Mouse (Mus musculus) inflammation-experienced regulatory T-cells, adult 6 months (primary cell): Measurements from ENCODE around the gene Hmgcs2. TPM values are rescaled to one million over a fixed set of nuclear protein-coding genes. Genes with fewer than 3 reads are reported as not detected.
A peak's percentile ranks its signal among the peaks of the same experiment; 100 is the strongest.

Source experiments
- ATAC-seq: one replicate; pipeline ENCODE4 v1.8.0; 2017
- polyA plus RNA-seq, 3 experiments: library from polyadenylated mRNA; unstranded; fragments of 100-300 nt; shearing (Covaris generic); gene quantifications; one replicate each; pipeline ENCODE4 v1.2.1; 2017

Gene Hmgcs2
- polyA plus RNA-seq, 3 experiments from 2014 or later: not detected

DNA sequence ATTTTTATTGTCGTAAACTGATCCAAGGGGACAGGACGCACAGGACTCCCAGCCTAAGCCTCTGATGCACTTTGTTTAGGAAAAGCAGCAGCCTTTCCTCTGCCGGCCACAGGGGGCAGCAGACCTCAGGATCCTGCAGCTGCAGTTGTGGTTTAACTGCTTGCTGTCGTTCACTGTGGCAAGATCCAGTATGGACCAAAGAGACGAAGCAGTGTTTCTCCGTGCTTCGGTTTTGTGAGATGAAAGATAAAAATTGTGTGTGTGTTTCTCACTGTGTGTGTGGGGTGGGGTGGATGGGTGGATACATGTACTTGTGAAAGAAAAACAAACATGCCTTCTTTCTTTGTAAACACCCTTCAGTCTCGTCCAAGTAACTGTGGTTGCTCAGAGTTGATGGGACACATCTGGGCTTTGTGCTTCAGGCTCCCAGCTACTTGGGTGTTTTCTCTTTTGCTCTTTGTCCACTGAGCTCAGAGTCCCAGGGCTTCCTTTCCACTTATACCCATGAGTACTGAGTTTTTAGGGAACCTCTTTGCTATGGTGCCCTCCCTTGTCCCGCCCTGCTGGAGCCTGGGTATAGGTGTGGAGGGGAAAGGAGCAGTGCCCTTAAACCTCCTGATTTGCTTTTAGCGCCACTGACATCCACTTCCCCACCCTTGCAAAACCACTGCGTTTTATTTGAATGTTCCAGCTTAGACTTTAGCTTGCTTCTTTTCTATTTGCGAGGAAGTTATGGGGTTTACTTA lies 871 bp downstream of the Hmgcs2 start:
- ATAC-seq: peak; percentile 85

DNA sequence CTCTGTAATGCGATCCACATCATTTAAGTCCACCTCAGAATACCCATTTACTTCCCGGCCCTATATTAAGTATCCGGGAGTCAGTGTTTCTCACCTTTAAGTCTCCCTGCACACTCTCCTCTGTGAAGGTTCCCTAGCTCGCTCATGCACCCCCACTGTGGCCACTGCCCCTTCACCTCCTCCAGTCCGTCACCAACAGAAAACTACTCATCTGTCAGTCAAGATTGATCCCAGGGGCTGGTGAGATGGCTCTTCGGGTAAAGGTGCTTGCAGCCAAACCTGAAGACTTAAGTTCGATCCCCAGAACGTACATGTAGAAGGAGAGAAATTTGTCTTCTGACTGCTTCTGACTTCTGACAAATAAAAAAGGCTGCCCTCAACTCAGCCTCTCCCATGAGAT lies 2.2 kb downstream of the Hmgcs2 start:
- no peak for ATAC-seq

DNA sequence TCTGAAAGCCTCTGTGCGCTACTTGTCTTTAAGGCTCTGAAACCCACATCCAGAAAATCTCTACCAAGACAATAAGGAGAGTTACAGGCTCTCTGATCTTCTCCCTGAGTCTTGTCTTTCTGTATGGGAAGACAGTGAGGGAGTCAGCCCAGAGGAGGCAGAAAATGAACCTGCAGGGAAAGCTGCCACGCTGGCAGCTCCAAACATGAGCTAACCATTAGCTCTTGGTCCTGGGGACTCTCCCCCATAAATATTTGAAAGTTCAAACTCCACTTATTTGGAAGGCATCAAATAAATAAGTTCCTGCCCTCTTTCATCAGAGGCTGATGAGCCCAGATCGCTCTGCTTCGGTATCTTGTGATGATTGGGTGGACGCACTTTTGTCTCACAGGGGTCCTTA lies 3.0 kb downstream of the Hmgcs2 start:
- ATAC-seq: no peak

DNA sequence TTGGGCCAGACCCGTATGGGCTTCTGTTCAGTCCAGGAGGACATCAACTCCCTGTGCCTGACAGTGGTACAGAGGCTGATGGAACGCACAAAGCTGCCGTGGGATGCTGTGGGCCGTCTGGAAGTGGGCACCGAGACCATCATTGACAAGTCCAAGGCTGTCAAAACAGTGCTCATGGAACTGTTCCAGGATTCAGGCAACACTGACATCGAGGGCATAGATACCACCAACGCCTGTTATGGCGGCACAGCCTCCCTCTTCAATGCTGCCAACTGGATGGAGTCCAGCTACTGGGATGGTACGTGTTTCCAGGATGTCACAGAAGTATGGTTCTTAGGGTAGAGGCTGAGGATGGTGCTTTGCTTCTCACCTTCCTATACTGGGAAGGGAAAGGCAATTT lies 10.8 kb downstream of the Hmgcs2 start:
- no peak for ATAC-seq

DNA sequence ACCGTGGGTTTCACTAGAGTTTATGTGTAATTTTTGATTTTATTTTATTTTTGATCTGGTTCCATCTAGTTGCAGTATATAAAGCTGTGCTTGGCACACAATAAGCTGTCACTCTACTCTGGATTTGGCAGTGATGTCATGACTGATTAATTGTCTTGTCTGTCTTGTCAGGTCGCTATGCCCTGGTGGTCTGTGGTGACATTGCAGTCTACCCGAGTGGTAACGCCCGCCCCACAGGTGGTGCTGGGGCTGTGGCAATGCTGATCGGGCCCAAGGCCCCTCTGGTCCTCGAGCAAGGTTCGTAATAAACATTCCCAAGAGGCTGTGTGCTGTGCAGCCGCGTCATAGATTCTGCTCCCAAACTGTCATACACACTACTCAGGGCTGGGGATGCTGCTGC lies 15.7 kb downstream of the Hmgcs2 start:
- ATAC-seq: no peak

DNA sequence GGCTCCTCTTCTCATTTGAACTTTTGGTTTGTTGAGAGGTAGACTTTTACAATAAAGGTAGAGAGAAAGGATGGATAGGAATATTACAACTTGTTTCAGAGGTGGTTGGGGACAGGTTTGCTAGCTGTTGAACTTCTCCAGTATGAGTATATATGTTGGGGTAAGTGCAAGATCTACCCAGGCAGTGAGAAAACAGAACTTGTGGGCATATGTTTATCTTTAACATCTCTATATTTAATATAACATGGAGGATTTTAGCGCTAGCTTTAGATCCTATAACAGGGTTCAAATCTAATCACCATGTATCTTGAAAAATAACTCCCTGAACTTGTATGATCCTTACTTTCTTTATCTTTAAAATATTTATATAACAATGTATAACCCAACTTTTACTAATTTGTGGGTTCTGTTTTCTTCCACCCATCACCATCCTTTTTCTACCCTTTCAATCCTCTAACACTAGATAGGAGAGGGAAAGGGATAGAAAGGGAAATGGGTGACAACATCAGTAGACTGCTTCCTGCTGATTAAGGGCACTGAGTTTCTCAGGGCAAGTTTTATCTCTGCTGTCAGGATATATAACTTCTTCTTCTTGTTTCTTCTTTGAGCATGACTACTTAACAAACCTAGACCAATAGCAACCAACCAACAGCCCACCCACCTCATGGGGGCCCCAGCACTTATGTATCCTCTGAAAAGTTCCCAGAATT lies 19.3 kb downstream of the Hmgcs2 start:
- no peak for ATAC-seq

DNA sequence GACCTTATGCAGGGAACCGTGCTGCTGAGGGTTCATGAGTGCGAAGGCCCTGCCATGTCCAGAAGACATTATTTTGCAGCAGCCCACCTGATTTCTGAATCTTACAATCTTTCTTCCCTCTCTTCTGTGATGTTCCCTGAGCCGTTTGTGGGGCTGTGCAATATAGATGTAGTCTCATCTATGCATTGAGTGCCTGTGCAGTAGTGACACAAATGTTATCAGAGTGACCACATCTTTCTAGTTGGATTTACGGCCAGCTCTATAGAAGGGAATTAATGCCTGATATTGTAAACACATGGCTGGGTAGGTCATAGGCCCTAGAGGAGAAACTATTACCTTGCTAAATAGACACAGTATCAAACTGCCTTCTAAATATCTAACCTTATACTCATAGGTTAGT lies 20.0 kb downstream of the Hmgcs2 start:
- ATAC-seq: no peak

DNA sequence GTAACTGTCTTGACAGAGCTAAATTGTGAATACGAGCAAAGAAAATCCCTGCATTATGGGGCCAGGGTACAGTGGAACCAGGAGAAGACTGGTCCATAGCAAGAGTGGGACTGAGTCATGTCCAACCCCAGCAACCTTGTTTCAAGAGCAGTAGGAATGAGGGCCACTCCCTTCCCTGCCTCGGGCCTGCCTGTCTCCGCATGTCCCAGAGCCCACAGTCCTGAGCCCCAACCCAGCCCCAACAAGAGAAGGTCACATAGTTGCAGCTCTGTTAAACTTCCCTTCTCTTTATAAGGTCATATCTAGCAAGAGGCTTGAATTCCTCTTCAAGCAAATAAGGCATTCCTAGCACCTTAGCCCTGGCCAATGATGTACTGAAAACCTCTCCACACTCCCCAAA lies 21.5 kb downstream of the Hmgcs2 start:
- ATAC-seq: no peak

DNA sequence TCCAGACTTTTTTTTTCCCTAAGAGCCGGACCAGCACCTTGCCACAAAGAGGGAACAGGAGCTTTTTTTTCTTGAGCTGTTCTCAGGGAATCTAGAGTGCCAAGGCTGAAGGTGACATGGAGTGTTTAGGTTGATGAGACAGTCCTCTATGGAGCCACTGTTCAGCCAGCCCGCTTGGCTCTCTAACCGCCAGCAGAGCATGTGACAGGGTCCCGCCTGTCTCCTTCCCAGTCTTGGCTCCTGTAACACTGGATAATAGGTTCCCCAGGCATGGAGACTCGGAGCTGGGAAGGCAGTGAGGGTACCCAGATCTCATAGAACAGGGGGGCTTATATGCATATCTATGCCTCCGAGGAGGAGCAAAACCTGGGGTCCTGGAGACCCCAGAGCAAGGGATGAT lies 28.4 kb downstream of the Hmgcs2 start:
- ATAC-seq: no peak

DNA sequence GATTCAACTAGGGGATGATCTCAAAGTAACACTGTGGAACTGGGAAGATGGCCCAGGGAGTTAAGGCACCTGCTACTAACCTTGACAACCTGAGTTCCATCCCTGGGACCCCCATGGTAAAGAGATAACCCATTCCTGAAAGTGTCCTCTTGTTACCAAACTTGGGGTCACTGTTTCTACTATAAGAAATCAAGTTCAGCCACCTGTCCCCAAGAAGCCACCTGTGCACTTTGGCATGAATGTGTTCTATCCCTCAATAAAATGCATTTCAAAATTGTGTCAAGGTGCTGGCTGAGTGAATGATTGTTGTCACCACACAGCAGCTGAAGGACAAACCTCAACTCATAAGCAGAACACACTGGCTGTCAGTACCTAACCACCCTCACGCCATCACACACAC lies 30.2 kb downstream of the Hmgcs2 start:
- ATAC-seq: no peak

DNA sequence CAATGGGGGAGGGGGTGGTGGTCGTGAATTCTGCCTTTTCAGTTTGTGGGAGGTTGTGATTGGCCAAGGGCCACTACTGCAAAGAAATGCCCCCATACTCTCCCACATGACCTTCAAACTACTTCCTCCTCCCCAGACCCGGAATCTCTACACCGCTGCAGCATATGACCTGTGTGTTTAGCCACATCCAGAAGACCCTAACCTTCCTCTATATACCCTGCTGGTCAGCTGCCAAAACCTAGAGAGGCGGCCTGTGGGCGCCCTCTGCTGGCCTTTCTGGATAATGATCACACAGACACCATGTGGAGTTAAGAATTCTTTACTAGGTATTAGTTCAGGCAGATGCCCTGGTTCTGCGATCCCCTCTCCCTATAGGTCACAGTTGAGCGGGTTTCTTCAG lies 32.6 kb downstream of the Hmgcs2 start:
- peak; percentile 65 for ATAC-seq

DNA sequence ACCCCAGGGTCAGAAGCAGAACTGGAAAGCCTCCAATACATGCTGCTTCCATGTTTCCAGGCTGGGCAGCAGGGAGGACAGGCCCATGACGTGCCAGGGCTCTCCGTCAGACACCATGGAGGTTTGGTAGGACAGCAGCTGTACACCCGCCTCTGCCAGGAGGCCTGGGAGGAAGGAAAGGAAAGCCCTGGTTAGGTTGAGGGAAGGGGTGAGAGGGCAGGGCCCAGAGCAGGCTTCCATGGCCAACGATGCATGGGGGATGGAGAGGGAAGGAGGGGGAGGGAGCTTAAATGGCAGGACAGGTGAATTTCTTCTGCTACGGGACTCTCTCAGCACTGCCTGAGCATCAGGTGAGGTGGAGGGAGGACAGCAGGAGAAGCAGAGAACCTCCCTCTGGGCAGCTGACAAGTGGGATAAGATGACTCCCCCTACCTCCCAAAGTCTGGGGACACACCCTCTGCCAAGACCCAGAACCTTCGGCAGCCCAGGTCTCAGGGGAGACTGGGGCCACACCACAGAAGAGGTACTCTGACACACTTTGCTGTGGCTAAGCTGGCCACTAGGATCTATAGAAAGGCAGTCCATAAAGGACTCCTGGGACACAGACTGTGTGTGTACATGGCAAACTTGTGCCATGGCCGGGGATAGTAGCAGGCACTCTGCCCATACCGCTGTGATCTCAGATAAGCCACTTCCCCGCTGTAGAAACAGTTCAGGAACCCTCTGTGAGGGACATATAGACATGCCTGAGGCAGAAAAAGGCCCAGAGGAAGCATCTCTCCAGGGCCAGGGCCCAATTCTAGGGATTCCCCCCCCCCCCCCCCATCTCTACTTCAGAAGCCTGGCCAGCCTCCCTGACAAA lies 33.3 kb downstream of the Hmgcs2 start:
- ATAC-seq: no peak

DNA sequence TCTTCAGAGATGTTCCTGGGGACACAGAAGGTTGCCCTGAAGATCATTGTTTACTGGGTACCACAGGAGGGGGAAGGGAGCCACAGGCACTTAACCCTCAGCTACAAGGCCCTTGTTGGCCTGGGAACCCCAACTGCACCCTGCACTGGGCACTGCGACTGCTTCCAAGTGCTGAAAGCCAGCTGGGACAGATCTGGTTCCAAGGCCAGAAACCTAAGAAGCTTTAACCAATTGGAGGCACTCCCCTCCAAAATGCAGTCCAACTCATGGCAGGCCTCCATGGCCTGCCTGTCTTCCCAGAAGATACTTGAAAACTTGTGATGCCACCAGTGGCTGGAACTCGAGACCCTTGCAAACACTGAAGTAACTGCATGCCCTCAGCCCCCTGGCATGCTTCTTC lies 34.9 kb downstream of the Hmgcs2 start:
- ATAC-seq: no peak

DNA sequence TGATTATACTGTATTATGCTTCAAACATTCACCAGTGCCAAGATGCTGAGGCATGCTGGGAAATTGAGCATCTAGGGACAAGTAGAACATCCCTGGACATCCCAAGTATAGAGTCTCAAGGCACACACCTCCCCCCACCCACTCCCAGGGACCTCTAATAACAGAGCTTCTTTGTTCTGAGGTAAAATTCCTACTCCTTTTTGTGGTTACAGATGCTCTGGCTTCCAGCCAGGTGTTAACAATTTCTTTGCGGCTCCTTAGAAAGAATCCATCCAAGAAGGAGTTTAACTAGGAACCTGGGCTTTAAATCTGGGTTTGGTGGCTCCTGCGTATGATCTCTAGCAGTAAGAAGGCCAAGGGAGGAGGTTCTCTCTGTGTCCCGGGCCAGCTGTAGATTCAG lies 36.9 kb downstream of the Hmgcs2 start:
- ATAC-seq: no peak

DNA sequence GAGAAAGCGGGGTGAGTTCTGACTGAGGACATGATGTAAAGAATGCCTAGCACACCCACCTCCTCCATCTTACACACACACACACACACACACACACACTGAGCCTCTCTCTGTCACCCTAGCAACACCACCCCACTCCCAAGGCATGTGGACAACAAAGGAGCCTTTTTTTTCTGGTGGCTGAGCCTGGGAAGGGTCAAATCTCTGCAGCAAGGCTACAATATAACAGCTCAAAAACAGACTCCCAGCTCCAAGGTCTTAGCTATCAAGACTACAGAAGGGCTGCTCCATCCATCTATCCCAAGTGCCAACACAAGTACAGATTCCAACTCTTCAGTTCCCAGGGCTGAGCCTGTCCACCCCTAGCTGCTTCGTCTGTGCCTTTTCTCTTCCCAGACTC lies 39.0 kb downstream of the Hmgcs2 start:
- ATAC-seq: no peak

DNA sequence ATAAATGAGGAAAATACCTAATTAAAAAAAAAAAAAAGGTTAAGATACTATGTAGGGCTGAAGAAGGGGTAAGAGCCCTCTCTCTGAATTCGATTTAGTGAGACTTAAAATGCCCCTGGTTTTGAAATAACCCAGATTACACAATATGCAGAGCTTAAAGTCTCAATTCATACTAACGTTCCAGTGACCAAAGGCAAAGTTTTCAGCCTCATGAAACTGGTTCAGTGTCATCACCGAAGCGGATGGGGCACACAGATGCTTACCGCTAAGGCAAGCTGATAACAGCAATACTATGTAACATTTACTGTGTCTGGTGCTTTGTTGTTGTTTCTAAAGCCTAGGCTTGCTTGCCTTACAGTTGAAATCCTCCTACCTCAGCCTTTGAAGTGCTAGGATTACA lies 42.0 kb downstream of the Hmgcs2 start:
- ATAC-seq: no peak

DNA sequence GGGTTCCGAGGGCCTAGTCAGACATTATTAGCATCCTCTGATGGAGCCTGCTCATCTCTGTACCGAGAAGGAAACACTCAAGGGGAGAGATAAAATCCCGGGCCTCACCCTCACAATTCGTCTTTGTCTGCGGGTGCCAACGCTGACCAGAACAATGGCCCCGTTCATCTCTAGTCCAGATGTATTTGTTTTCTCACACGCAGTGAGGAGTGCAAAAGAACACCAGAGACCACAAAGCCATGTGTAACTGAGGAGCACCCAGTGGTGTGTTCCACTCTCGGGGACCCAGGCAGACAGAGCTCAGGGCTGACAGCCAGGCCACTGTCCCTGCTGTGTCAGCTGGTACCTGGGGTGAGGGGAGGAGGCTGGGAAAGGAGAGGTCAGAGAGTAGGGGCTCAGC lies 44.0 kb downstream of the Hmgcs2 start:
- no peak for ATAC-seq

DNA sequence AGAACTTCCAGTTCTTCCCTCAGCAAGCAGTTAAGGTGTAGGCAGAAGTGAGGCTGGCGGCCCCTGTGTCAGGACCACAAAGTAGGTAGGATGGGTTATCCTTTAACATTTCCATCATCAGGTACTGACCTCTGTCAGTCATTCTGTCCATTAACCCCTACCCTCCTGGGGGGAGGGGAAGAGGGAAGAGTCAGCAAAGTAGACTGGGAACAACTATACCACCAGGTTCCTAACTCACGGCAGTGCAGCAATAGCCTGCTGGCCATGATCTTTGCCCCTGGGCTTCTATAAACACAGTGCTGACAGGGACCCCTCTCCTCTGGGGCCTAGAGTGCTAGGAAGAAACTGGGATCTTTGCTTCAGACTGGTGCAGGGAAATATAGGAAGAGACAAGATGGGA lies 53.8 kb downstream of the Hmgcs2 start:
- no peak for ATAC-seq

DNA sequence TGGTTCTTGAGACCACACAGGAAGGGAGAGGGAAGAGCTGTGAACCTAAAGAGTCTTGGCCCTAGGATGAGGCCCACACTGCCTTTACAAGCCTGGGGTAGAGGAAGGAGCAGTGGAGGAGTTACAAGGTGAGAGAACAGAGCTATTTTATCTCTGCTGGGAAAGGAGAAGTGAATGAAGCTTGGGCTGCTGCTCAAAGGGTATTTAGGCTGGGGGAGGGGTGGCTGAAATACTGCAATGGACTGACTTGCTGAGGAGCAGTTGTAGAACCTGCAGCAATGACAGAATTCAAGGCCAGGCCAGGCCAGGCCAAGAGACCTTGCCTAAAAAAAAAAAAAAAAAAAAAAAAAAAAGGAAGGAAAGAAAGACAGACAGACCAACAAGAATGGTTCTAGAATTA lies 55.1 kb downstream of the Hmgcs2 start:
- no peak for ATAC-seq

DNA sequence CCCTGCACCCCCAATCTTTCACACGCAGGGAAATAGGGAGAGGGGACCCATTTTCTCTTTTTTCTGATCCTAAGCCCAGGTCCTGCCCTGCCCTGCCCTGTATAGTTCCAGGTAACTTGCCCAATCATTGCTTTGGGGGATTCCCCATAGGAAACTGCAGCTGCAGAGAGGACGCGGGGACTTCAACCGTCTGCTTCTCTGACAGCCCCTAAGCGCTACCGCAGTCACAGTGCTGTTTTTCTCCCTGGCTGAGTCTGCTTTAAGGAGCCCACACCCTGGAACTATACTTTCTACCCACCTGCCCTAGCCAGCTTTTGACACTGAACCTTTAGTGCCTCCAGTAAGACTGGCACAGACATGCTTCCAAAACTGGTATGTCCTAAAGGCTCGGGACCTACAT lies 55.7 kb downstream of the Hmgcs2 start:
- peak; percentile 26 for ATAC-seq

DNA sequence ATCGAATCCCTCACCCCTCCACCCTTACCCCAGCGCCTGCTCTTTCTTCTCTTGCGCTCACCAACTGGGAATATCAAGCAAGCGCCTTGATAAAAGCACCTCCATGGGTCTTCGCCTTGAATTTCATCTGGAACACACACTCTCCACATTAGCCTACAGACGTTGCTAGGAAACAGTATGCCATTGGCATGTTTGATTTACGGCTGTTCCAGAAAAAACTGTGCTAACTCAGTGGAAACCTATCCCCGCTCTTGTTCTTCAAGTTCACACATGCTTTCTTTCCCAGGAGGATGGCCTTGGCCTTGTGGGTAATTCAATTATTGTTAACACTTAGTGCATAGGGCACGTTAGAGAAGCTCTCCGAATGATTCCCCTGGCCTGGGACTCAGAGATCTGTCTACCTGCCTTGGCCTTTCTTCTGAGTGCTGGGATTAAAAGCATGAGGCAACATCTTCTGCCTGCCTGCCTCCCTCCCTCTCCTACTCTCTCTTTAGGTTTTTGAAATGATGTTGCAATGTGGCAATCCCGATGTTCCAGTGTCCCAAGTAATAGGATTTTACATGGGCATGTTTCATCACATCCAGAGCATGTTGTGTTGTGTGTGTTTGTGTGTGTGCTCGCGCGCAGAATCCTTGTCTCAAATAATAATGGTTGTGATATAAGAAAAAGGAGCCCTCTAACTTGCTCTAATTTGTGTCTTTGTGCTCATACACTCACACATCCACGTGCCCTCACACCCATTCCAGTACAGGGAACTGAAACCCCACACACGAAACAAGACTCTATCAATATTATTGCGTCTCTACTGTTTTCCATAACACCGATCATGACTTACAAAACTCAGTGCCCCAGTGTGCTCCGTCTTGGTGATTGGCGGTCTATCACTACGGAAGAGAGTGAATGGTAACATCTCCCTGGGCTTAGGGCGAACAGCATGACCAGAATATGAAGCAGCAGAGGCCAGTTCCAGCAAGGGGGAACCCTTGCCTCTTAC lies 56.7 kb downstream of the Hmgcs2 start:
- no peak for ATAC-seq

DNA sequence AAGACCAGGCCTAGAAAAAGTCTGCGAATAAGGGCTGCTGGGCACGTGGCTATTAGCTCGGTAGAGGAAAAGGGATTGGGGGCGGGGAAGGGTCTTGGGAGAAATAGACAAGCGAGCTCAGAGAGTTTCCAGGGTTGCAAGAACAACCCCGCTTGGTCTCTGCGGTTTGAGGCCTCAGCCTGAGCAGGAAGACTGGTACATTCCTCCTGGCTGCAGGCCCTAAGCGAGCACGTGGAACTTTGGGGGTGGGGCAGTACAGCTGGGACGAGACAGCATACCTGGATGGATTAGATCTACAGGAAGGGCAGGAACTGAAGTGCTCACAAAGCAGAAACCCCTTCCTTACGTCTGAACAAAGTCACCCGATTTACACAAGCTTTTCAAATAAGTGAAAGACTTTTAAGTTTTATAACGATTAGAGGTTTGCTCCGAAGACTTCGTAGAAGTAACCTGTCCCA lies 58.4 kb downstream of the Hmgcs2 start:
- peak; percentile 39 for ATAC-seq
